Mouse (Mus musculus) intestine, embryonic 14.5 days (tissue): ENCODE measurements around the gene Otp. TPM values are rescaled to one million over a fixed set of nuclear protein-coding genes. Genes with fewer than 3 reads are reported as not detected.
A peak's percentile ranks its signal among the peaks of the same experiment; 100 is the strongest.

Source experiments
- ATAC-seq: fragments of 200-750 bp; cut with Nextera tagmentation; replicated peaks from 2 replicates; pipeline ENCODE4 v1.8.0; 2017; ENCODE audit warnings: low read depth, moderate number of reproducible peaks, moderate TSS enrichment, moderate library complexity; ENCODE audit not compliant: low FRiP score, low TSS enrichment
- DNase-seq: peaks from one replicate; pipeline ENCODE4 v3.0.0-alpha.2; 2018; ENCODE audit warnings: low spot score
- H3K27ac ChIP-seq: fragments of 300-500 bp; sonication (generic); 2 replicates; pipeline ENCODE4 v1.5.1; 2014; ENCODE audit warnings: low read depth, mild to moderate bottlenecking, control low read depth
- H3K27me3 ChIP-seq: fragments of 300-500 bp; sonication (generic); replicated peaks from 2 replicates; pipeline ENCODE4 v1.6.1; 2014; ENCODE audit warnings: low read length, control low read depth; ENCODE audit not compliant: control insufficient read depth, insufficient read depth
- H3K36me3 ChIP-seq: fragments of 300-500 bp; sonication (generic); 2 replicates; pipeline ENCODE4 v1.6.1; 2014; ENCODE audit warnings: low read length, control low read depth; ENCODE audit not compliant: control insufficient read depth, insufficient read depth
- H3K4me1 ChIP-seq: fragments of 300-500 bp; sonication (generic); replicated peaks from 2 replicates; pipeline ENCODE4 v1.6.1; 2014; ENCODE audit warnings: low read length, control low read depth, mixed read lengths; ENCODE audit not compliant: control insufficient read depth, insufficient read depth
- H3K4me2 ChIP-seq: fragments of 300-500 bp; sonication (generic); 2 replicates; pipeline ENCODE4 v1.6.1; 2014; ENCODE audit warnings: low read length
- H3K4me3 ChIP-seq: fragments of 300-500 bp; sonication (generic); 2 replicates; pipeline ENCODE4 v1.5.1; 2014; ENCODE audit warnings: low read depth, low read length, control low read depth, mixed read lengths
- H3K9ac ChIP-seq: fragments of 300-500 bp; sonication (generic); 2 replicates; pipeline ENCODE4 v1.6.1; 2014; ENCODE audit warnings: mild to moderate bottlenecking, low read length
- H3K9me3 ChIP-seq: fragments of 300-500 bp; sonication (generic); 2 replicates; pipeline ENCODE4 v1.6.1; 2016; ENCODE audit warnings: low read length, control low read depth; ENCODE audit not compliant: control insufficient read depth
- WGBS: fragments of 180-500 bp; shearing (Covaris S2); extraction: QIAGEN DNeasy Blood & Tissue Kit; methylation state at CpG from one replicate; pipeline ENCODE4 v1.1.7; 2014; 5-methylcytosine and 5-hydroxymethylcytosine counted together
- polyA plus RNA-seq: library from polyadenylated mRNA; unstranded; fragments of >200 nt; fragmentation: Nextera tagmentation; extraction: Ambion mirVana; gene quantifications from 2 replicates; pipeline ENCODE4 v1.2.1, GENCODE M21; 2014

Gene Otp
- polyA plus RNA-seq, 1 experiment from 2014 or later: not detected

DNA sequence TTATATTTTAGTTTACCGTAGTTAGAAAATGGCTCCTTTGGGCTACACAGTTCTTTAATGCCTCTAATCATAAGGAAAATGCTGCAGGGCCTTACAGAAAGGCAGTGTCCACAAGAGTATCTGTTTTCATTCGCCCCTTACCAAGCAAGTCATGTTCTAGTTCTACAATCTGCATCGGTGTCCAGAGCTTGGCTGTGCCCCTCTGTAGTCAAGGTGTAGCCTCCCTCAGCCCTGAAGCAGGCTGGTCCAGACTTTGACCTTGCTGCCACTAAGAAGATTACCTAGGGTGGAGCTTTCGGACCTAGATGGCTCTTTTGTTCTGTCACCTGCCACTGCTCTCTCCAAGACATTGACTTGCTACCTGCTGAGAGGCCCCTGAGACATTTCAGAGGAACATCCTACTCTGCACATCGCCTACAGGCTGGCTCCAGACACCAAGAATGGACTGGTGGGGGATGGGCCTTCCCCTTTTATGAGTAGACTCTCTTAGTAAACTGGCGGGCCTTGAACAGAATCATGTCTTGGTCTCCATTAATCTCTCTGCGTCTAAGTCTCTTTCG is 17.3 kb upstream of the Otp start:
- Histone ChIP-seq H3K27ac (no peak overlapping the region), H3K4me1 (no peaks in the 10 kb centered on the region), H3K4me3 (no peak overlapping the region), H3K27me3 (peaks cover 12% of the 10 kb centered on the region), H3K9ac (no peak overlapping the region), H3K9me3 (no peaks in the 10 kb centered on the region), H3K4me2 (no peak overlapping the region), H3K36me3 (no peaks in the 10 kb centered on the region)
- 71% methylated on average over 8 of the region's 8 CpGs for WGBS
- no peak for ATAC-seq
- DNase-seq: no peak

DNA sequence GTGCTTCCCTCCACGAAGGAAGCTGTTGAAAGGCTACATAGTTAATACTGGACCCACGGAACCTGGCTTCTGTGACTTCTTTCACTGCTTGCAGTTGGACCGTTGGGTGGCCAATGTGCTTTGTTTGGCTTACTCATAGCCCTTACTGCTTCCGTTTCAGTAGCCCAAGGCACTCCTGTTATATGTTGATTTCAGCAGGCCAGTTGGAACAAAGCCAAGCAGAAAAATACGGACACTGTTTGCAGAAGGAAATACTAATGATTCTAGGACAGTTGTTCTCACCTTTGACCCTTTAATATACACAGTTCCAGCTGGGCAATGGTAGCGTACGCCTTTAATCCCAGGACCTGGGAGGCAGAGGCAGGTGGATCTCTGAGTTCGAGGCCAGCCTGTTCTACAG is 16.1 kb upstream of the Otp start:
- H3K4me1 ChIP-seq: no peaks in the 10 kb centered on the region
- H3K9me3 ChIP-seq: no peaks in the 10 kb centered on the region
- no peak for ATAC-seq
- no peak overlapping the region for H3K9ac ChIP-seq
- H3K27me3 ChIP-seq: peaks cover 17% of the 10 kb centered on the region
- 63% methylated on average over 8 of the region's 8 CpGs for WGBS
- no peak overlapping the region for H3K4me3 ChIP-seq
- DNase-seq: no peak
- no peaks in the 10 kb centered on the region for H3K36me3 ChIP-seq
- no peak overlapping the region for H3K4me2 ChIP-seq
- H3K27ac ChIP-seq: no peak overlapping the region

DNA sequence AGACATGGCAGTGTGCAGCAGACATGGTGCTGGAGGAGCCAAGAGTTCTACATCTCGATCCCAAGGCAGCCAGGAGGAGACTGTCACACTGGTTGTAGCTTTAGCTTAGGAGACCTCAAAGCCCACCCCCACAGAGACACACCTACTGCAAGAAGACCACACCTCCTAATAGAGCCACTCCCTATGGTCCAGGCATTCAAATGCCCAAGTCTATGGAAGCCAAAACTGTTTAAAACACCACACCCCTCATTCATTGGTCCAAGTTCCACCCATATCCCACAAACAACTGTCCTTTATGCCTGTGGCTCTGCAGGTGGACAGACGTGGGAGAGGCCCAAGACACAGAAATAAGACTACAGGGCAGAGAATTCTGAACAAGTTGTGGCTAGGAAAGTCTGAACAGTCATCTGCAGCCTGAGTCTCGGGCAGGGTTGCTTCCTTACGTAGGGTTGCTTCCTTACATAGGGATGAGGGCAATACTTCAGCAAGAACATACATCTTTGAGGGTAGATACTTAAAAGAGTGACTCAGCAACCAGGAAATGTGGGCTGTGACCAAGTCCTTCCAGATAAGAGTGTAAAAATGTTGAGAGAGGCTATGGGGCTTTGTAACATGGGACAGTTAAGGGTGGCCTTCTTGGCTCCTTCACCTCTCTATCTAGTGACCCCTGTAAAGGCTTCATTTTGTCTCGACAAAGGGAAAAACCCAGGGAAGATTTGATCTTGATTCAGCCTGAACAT is 12.7 kb upstream of the Otp start:
- Histone ChIP-seq H3K9me3 (no peaks in the 10 kb centered on the region), H3K4me3 (no peak overlapping the region), H3K27me3 (peaks cover 39% of the 10 kb centered on the region), H3K36me3 (no peaks in the 10 kb centered on the region), H3K9ac (no peak overlapping the region), H3K4me2 (no peak overlapping the region), H3K27ac (no peak overlapping the region), H3K4me1 (no peaks in the 10 kb centered on the region)
- ATAC-seq (no peak), DNase-seq (peak; percentile 20)
- WGBS: 67% methylated on average over 5 of the region's 5 CpGs

DNA sequence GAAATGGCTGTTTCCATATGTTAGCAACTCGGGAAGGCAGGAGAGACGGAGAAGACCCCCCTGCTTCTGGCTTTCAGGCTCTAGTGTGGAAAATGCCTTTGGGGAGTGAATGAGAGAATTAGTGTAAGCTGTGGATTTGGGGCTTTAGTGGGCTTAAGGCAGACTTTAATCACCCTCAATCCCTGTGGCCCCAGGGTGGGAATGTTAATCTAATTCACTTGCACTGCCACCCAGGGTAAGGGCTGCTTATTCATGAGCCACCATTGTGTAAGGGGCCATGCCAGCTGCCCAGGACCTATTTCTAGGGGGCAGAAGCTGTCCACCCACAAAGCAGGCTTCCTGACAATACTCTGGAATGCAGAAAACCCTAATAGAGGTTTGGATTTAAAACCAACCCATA is 8.5 kb upstream of the Otp start:
- ATAC-seq (no peak), DNase-seq (no peak)
- H3K4me3 ChIP-seq: no peak overlapping the region
- H3K9ac ChIP-seq: no peak overlapping the region
- whole genome bisulfite sequencing: 32% methylated on average over 2 of the region's 2 CpGs
- H3K9me3 ChIP-seq: no peaks in the 10 kb centered on the region
- H3K36me3 ChIP-seq: no peaks in the 10 kb centered on the region
- H3K27me3 ChIP-seq: peaks cover 78% of the 10 kb centered on the region
- H3K27ac ChIP-seq: no peak overlapping the region
- H3K4me2 ChIP-seq: no peak overlapping the region
- no peaks in the 10 kb centered on the region; the same call in 1 of the 2 replicates for H3K4me1 ChIP-seq

DNA sequence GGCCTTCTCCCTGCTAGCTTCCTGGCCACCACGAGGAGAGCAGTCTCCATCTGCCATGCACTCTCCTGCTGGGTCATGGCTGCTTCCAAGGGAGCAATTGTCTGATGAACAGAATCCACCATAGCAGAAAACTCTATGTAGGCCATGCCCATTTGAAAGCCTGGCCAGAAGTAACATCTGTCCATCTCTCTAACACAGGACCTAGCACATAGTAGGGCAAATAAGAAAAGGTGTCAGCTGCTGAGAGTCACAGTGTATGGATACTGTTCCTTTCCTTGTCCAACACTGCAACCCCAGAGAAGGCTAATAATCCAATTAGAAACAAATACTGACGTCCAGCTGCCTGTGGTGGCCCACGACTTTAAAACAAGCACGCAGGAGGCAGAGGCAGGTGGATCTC is 7.6 kb upstream of the Otp start:
- Histone ChIP-seq H3K4me1 (no peaks in the 10 kb centered on the region; the same call in 1 of the 2 replicates), H3K36me3 (no peaks in the 10 kb centered on the region), H3K27ac (no peak overlapping the region), H3K4me3 (no peak overlapping the region), H3K9me3 (no peaks in the 10 kb centered on the region), H3K9ac (no peak overlapping the region), H3K4me2 (no peak overlapping the region), H3K27me3 (peaks cover 81% of the 10 kb centered on the region)
- no peak for ATAC-seq
- WGBS: 51% methylated on average over 4 of the region's 4 CpGs
- DNase-seq: no peak

DNA sequence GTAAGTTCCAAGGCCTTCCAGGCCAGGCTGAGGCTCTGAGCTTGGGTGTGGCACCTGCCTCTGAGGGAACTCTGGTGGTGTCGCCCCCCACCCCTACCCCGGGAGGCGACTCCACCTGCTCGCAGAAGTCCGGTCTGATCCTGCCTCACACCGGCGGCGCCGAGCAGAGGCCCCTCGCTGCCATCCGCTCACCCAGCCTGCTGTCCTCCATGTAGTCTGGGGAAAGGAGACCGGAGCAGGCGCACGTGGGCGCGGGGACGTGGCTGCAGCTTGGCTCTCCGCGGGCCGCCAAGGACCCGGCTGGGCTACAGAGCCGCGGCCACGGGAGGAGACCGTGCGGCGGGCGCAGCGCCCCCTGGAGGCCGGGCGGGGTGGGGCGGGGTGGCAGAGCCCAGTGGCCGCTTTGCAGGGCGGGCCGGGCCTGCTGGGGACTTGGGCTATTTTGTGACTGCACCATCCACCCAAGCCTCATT is 6.9 kb upstream of the Otp start:
- H3K9ac ChIP-seq: no peak overlapping the region
- DNase-seq (peak; percentile 79), ATAC-seq (peak; percentile 79)

DNA sequence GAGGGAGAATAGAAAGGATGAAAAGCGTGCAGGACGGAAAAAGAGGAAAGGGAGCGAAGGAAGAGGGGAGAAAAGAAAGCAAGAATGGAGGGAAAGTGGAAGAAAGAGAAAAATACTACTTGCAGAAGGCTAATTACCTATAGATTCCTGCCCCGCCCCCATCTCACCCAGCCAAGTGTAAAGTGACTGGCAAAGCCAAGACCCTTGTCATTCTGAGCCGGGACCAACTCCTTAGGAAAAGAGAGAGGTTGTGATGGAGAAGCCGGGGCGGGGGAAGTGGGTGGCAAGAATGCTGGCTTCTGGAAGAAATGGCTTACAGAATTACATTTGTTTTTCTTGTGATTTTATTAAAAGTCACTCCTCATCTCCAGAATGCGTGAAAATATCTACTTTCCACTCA is 5.9 kb upstream of the Otp start:
- Histone ChIP-seq H3K36me3 (no peaks in the 10 kb centered on the region), H3K27me3 (peaks cover 91% of the 10 kb centered on the region), H3K27ac (no peak overlapping the region), H3K4me2 (no peak overlapping the region), H3K9me3 (no peaks in the 10 kb centered on the region), H3K9ac (no peak overlapping the region), H3K4me3 (no peak overlapping the region), H3K4me1 (no peaks in the 10 kb centered on the region; the same call in 1 of the 2 replicates)
- WGBS: 5% methylated on average over 8 of the region's 8 CpGs
- no peak for DNase-seq
- no peak for ATAC-seq

More for the DNA sequence above, 6.9 kb upstream of the Otp start:
- WGBS: under 1% methylated on average over 35 of the region's 35 CpGs
- Histone ChIP-seq H3K36me3 (no peaks in the 10 kb centered on the region), H3K4me1 (no peaks in the 10 kb centered on the region; the same call in 1 of the 2 replicates), H3K27me3 (peaks cover 81% of the 10 kb centered on the region), H3K4me3 (peak overlapping the region; percentile 29), H3K4me2 (peak overlapping the region; percentile 49), H3K27ac (no peak overlapping the region), H3K9me3 (no peaks in the 10 kb centered on the region)

DNA sequence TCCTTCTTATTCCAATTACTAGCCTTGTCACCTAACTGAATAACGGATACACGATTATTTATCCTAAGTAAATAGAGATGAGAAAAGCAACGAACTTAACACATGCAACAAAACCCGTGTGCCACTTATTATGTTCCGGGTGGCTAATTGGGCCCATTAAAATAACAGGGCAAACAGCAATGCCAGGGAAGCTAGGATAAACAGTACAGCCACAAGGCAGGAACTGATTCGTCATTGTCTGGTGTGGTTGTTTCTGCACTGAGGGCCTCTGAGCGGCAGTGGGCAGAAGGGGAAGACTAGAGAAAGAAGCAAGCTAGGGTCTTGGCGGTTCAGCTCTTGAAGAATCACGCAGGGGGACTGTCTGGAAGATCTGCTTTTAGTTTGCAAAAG is 5.3 kb upstream of the Otp start:
- peaks cover 96% of the 10 kb centered on the region for H3K27me3 ChIP-seq
- DNase-seq (no peak), ATAC-seq (no peak)
- H3K27ac ChIP-seq: no peak overlapping the region
- H3K9ac ChIP-seq: no peak overlapping the region
- H3K36me3 ChIP-seq: no peaks in the 10 kb centered on the region
- no peak overlapping the region for H3K4me3 ChIP-seq
- no peaks in the 10 kb centered on the region for H3K9me3 ChIP-seq
- WGBS: 3% methylated on average over 9 of the region's 9 CpGs
- H3K4me1 ChIP-seq: no peaks in the 10 kb centered on the region; the same call in 1 of the 2 replicates
- H3K4me2 ChIP-seq: no peak overlapping the region
